Mouse (Mus musculus) liver, embryonic 11.5 days (tissue): ENCODE data around the gene S100a2. TPM values are rescaled to one million over a fixed set of nuclear protein-coding genes. Genes with fewer than 3 reads are reported as not detected.

Source experiments
- ATAC-seq: fragments of 200-750 bp; cut with Nextera tagmentation; replicated peaks from 2 replicates; pipeline ENCODE4 v1.8.0; 2017; ENCODE audit warnings: moderate number of reproducible peaks, mild to moderate bottlenecking, moderate TSS enrichment, moderate library complexity; ENCODE audit not compliant: low FRiP score
- DNase-seq: peaks from one replicate; pipeline ENCODE4 v3.0.0-alpha.2; 2017; ENCODE audit warnings: low spot score
- H3K27ac ChIP-seq: fragments of 300-500 bp; sonication (generic); 2 replicates; pipeline ENCODE4 v1.5.1; 2014; ENCODE audit warnings: mild to moderate bottlenecking, low read depth, low read length, control low read depth
- H3K27me3 ChIP-seq: fragments of 300-500 bp; sonication (generic); replicated peaks from 2 replicates; pipeline ENCODE4 v1.6.1; 2014; ENCODE audit warnings: low read length, mixed read lengths; ENCODE audit not compliant: control insufficient read depth, insufficient read depth
- H3K36me3 ChIP-seq: fragments of 300-500 bp; sonication (generic); 2 replicates; pipeline ENCODE4 v1.6.1; 2014; ENCODE audit warnings: mild to moderate bottlenecking, low read length, moderate library complexity, mixed read lengths; ENCODE audit not compliant: control insufficient read depth, insufficient read depth
- H3K4me1 ChIP-seq: fragments of 300-500 bp; sonication (generic); replicated peaks from 2 replicates; pipeline ENCODE4 v1.6.1; 2014; ENCODE audit warnings: low read length, mixed read lengths; ENCODE audit not compliant: control insufficient read depth, insufficient read depth
- H3K4me2 ChIP-seq: fragments of 300-500 bp; sonication (generic); 2 replicates; pipeline ENCODE4 v1.6.1; 2014; ENCODE audit warnings: mild to moderate bottlenecking, control low read depth, moderate library complexity
- H3K4me3 ChIP-seq: fragments of 300-500 bp; sonication (generic); 2 replicates; pipeline ENCODE4 v1.5.1; 2014; ENCODE audit warnings: low read depth, low read length, control low read depth
- H3K9ac ChIP-seq: fragments of 300-500 bp; sonication (generic); 2 replicates; pipeline ENCODE4 v1.6.1; 2014; ENCODE audit warnings: low read depth, low read length, control low read depth
- H3K9me3 ChIP-seq: fragments of 300-500 bp; sonication (generic); 2 replicates; pipeline ENCODE4 v1.6.1; 2016; ENCODE audit warnings: low read length, inconsistent platforms, mixed read lengths; ENCODE audit not compliant: control insufficient read depth
- WGBS: fragments of 180-500 bp; shearing (Covaris S2); extraction: QIAGEN DNeasy Blood & Tissue Kit; methylation state at CpG from one replicate; pipeline ENCODE4 v1.1.7; 2014; 5-methylcytosine and 5-hydroxymethylcytosine counted together
- polyA plus RNA-seq: library from polyadenylated mRNA; unstranded; fragments of >200 nt; fragmentation: Nextera tagmentation; extraction: Ambion mirVana; gene quantifications from 2 replicates; pipeline ENCODE4 v1.2.1, GENCODE M21; 2014

The S100a2 gene
- polyA plus RNA-seq, 1 experiment from 2014 or later, result not detected

DNA sequence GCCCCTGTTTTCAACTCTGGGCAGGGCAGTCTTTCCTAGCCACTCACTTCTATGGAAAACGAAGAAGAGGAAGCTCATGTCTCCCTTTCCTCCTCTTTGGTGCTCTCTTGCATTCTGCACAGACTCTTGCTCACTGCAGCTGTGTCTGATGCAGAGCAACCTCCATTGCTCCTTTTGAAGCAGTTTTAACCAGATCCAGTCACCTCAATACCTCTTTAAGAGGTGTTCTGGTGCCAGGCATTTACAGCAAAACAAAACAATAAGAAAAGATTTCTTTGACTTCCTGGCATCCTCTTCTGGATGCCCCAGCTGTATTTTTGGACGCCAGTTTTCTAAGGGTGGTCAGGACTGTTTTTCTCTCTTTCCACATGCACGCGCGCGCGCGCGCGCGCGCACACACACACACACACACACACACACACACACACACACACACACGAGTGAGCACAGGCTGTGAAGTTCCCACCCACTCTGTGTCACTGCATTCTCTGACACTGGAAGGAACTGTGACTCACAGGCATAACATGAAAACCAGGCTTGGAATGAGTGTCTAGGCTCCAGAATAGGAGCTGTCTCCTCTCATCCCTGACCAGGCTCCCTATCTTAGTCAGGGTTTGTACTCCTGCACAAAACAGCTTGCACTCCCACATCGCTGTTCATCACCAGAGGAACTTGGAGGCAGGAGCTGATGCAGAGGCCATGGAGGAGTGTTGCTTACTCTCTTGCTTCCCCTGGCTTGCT lies 2.5 kb upstream of the S100a2 start:
- Histone ChIP-seq H3K36me3 (no peaks in the 10 kb centered on the region), H3K9ac (no peak overlapping the region), H3K4me3 (no peak overlapping the region), H3K4me1 (no peaks in the 10 kb centered on the region), H3K27me3 (no peaks in the 10 kb centered on the region), H3K27ac (no peak overlapping the region), H3K4me2 (no peak overlapping the region), H3K9me3 (no peaks in the 10 kb centered on the region)
- 86% methylated on average over 14 of the region's 14 CpGs for WGBS
- no peak for DNase-seq
- ATAC-seq, result no peak

DNA sequence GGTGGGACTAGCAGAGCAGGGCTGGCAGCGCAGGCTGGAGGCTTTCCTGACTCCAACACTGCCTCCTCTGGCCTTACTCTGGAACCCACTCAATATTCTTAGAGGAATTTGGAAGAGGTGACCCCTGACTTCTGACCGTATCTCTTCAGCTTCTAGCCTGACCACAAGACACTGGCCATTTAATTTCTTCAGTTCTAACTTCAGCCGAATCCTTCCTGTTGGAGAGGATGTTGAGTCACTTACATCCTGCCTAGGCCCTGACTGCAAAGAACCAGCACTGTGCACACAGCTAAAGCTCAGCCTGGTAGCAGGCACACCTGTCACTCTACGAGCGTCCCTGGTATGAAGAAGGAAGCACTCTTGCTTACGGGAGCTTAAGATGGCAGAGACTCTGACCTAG lies 657 bp upstream of the S100a2 start:
- no peak overlapping the region for H3K4me3 ChIP-seq
- H3K36me3 ChIP-seq, result no peaks in the 10 kb centered on the region
- H3K4me2 ChIP-seq, result no peak overlapping the region
- no peak overlapping the region for H3K27ac ChIP-seq
- H3K9me3 ChIP-seq, result no peaks in the 10 kb centered on the region
- no peaks in the 10 kb centered on the region for H3K27me3 ChIP-seq
- WGBS, result 59% methylated on average over 6 of the region's 6 CpGs
- no peak overlapping the region for H3K9ac ChIP-seq
- no peaks in the 10 kb centered on the region for H3K4me1 ChIP-seq
- DNase-seq (no peak), ATAC-seq (0 out of 2 replicates have a peak, but pooled peaks have one; percentile 13)

DNA sequence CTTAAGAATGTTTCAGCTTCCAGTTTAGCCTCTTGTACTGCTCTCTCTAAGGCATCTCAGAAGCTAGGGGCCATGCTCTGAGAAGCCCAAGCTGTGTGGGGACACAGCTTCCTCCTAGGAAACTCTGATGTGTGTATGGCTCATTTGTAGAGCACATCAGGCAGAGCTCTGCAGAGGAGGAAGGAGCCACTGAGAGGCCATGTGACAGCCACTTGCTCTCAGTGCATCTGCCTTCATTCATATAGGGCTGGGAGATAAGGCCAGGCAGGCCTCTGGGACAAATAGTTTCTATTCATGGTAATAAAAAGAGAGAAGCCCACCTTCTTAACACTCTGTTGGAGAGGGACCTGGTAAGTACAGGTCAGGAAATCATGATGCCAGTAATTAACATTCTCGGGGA lies 4.4 kb downstream of the S100a2 start:
- 79% methylated on average over 1 of the region's 1 CpGs for WGBS
- H3K27me3 ChIP-seq, result no peaks in the 10 kb centered on the region

DNA sequence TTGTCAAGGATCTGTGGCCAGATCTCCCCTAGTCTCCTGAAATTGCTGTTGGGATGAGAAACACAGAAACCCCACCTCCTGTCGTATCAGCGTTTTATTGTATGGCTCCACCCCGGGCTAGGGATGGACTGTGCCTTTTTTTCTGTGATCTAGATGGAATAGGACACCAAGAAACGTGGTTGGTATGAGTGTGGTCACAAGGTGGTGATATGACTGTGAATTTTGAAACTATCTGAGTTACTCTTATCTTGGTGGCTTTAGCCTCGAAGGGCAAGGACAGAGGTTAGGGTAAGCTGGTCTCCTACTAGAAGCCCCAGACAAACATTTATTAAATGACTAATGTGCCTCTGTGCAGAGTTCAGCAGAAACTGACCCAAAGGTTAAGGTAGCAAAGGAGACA lies 5.5 kb downstream of the S100a2 start:
- Histone ChIP-seq H3K4me3 (no peak overlapping the region), H3K4me2 (no peak overlapping the region), H3K9me3 (no peaks in the 10 kb centered on the region), H3K4me1 (no peaks in the 10 kb centered on the region), H3K36me3 (no peaks in the 10 kb centered on the region), H3K9ac (no peak overlapping the region), H3K27ac (no peak overlapping the region), H3K27me3 (no peaks in the 10 kb centered on the region)
- no peak for ATAC-seq
- DNase-seq, result no peak
- 53% methylated on average over 5 of the region's 5 CpGs for WGBS

More for the DNA sequence above, 4.4 kb downstream of the S100a2 start:
- no peaks in the 10 kb centered on the region for H3K9me3 ChIP-seq
- H3K4me1 ChIP-seq, result no peaks in the 10 kb centered on the region
- H3K27ac ChIP-seq, result no peak overlapping the region
- H3K36me3 ChIP-seq, result no peaks in the 10 kb centered on the region
- H3K4me2 ChIP-seq, result no peak overlapping the region
- no peak for DNase-seq
- H3K9ac ChIP-seq, result no peak overlapping the region
- no peak for ATAC-seq
- H3K4me3 ChIP-seq, result no peak overlapping the region

DNA sequence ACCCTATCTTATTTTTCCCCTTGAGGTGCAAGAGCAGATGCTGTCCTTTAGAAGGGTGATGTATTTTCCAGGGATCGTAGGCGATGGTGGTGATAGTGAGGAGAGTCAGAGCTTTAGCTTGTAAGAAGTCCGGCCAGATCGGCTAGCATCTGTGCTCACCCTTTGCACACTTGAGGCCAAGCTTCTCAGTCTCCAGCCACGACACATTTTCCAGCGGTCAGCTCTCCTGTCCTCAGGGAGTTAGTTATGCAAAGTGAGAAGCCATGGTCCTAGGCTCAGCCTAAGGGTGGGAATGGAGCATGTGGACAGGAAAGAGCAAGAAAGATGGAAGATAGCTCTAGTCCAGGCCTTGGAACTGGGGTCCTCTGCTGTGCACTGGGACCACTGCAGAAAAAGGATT lies 6.8 kb downstream of the S100a2 start:
- H3K9ac ChIP-seq, result no peak overlapping the region
- no peaks in the 10 kb centered on the region for H3K27me3 ChIP-seq
- H3K4me3 ChIP-seq, result no peak overlapping the region
- H3K27ac ChIP-seq, result no peak overlapping the region
- no peak overlapping the region for H3K4me2 ChIP-seq
- no peaks in the 10 kb centered on the region for H3K9me3 ChIP-seq
- DNase-seq (no peak), ATAC-seq (no peak)
- H3K36me3 ChIP-seq, result no peaks in the 10 kb centered on the region
- 86% methylated on average over 6 of the region's 6 CpGs for WGBS
- H3K4me1 ChIP-seq, result no peaks in the 10 kb centered on the region

DNA sequence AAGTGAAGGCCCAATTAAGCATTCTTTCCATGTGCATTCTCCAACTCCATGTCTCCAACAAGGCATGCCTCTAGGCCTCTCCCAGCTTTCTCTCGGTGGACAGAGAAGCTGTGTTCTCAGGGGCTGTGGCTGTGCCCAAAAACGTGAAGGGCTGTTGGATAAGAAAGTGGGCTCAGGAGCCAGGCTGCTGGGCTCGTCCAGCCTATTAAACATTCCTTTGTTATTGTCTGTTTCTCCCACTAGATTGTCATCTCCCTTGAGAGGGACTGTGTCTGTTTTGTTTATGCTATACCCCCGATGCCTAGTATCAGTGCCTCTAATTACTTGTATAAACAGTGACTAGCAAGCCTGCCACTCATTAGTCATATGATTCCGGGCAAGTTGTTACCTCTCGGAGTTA lies 7.7 kb downstream of the S100a2 start:
- Histone ChIP-seq H3K27me3 (no peaks in the 10 kb centered on the region), H3K9me3 (no peaks in the 10 kb centered on the region), H3K36me3 (no peaks in the 10 kb centered on the region), H3K4me1 (no peaks in the 10 kb centered on the region), H3K27ac (no peak overlapping the region), H3K9ac (no peak overlapping the region), H3K4me2 (no peak overlapping the region), H3K4me3 (no peak overlapping the region)
- ATAC-seq (no peak), DNase-seq (no peak)
- WGBS, result 53% methylated on average over 6 of the region's 6 CpGs

DNA sequence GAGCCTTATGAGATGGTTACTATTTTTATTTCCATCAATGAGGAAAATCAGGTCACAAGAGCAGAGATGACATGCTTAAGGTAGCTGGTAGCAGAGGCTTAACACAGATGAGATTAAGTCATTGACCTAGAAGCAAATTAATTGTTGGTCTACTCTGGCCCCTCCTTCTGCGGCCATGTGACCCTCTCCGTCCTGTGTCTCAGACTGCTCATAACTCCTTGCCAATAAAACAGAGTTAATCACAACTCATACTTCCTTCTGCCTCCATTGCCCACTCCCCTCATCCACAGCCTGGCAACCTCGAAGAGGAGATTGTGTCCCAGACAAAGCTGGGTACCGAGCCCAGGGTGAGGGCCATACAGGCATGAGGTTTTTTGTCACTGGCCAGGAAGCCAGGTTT lies 8.2 kb downstream of the S100a2 start:
- Histone ChIP-seq H3K27me3 (no peaks in the 10 kb centered on the region), H3K9ac (no peak overlapping the region), H3K4me3 (no peak overlapping the region), H3K4me1 (no peaks in the 10 kb centered on the region), H3K9me3 (no peaks in the 10 kb centered on the region), H3K27ac (no peak overlapping the region), H3K4me2 (no peak overlapping the region), H3K36me3 (no peaks in the 10 kb centered on the region)
- ATAC-seq (no peak), DNase-seq (no peak)
- WGBS, result 72% methylated on average over 4 of the region's 4 CpGs

DNA sequence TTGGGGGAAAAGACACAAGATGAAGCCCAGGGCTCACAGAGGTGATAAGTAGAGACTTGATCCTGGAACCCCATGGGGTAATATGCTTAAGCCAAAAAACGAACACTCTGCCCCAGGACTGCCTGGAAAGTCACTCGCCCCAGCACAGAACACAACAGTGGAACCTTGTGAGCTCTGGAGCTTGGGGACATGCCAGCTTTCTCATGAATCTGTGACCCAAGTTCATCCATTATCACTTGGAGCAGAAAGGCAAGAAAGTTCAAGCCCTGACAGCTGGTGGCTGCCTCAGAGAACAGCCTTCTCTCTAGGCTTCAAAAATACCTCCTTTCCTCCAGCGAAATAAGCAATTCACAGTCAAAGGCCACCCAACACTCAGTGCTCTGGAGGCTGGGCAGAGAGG lies 9.4 kb downstream of the S100a2 start:
- Histone ChIP-seq H3K27me3 (no peaks in the 10 kb centered on the region), H3K4me2 (no peak overlapping the region), H3K9ac (no peak overlapping the region), H3K36me3 (no peaks in the 10 kb centered on the region), H3K4me3 (no peak overlapping the region), H3K4me1 (no peaks in the 10 kb centered on the region), H3K9me3 (no peaks in the 10 kb centered on the region), H3K27ac (no peak overlapping the region)
- 72% methylated on average over 3 of the region's 3 CpGs for WGBS
- no peak for ATAC-seq
- DNase-seq, result no peak

DNA sequence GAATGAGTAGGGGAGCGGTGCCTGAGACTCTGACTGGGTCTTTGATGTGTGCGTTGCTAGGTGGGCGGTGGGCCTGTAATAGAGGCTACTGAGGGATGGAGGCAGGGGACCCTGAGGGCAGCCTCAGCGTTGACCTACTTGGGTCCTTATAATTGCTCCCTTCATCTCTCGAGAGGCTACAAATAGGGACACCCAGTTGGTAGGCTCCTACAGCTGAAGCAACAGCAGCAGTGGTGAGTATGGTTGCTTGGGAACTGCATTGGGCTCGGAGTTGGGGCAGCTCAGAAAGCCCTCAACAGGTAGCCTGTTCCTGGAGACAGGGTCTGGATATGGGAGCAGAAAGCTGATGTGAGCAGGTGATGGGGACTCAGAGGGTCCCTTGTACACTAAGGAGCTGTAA lies 10.0 kb downstream of the S100a2 start:
- Histone ChIP-seq H3K27ac (no peak overlapping the region), H3K9ac (no peak overlapping the region), H3K4me2 (no peak overlapping the region), H3K36me3 (no peaks in the 10 kb centered on the region), H3K4me1 (no peaks in the 10 kb centered on the region), H3K27me3 (no peaks in the 10 kb centered on the region), H3K4me3 (no peak overlapping the region), H3K9me3 (no peaks in the 10 kb centered on the region)
- DNase-seq (no peak), ATAC-seq (no peak)
- 80% methylated on average over 6 of the region's 6 CpGs for WGBS
